ENCODE assay signal across 8 mouse cellular contexts in the genomic region with DNA sequence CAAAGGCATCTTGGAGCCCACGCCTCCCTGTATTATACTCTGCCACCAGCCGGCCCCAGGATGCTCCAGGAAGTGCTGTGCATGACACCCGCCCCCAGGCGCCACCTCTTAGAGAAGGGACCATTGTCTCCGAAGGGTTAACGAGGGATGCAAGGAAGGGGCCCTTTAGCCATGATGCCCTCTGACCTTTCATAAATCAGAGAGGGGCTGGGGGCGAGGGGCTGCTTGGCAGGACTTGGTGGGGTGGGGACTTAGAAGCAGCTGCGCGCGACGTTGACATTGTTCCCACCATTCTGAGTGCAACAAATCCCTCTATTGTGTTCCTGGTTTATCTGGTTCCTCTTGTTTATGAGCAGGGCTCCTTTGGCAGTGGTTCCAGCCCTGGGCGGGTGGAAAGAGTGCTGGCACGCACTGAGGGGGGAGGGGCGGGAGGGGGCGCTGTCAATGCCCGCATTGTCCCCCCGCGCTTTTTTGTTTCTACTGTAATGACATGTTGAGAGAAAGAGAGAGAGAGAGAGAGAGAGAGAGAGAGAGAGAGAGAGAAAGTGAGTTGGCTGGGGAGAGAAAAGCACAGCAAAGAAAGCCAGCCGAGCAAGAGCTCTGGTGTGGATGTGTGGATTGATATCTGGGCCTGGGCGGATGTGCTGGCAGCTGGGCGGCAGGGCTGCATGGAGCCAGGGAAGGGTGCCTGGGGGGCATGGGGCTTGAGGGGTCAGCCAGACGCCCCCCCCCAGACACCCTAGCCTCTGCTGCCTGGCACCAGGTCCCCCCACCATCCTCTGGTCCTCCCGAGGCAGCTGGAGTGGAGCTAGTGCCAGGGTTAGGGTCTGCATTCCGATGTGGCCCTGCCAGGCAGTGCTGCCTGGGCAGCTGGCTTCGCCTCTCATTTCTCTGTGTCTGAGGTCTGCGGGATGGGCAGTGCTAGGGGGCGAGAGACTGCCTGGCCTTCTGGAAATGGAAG. TPM values are rescaled to one million over a fixed set of nuclear protein-coding genes. Genes with fewer than 3 reads are reported as not detected.
DNase-seq lines count a peak whose midpoint lies in the region; ATAC-seq and TF ChIP-seq lines count a peak whose summit lies in the region.

No protein-coding gene starts in this region.

- peaks cover 2% of the 10 kb centered on the region for H3K4me1 ChIP-seq in ES-Bruce4 (ENCODE audit: control insufficient read depth, insufficient read depth, low read length)
- H3K4me1 ChIP-seq in ES-E14 (ENCODE audit: control insufficient read depth in 2 of 2, insufficient read depth in 2 of 2, low read length in 2 of 2, poor library complexity in 1 of 2), result peaks cover 0 to 5% of the 10 kb centered on the region in 2 experiments; a peak in 2 of 4 replicates
- H3K4me1 ChIP-seq in forebrain, embryonic 12.5 days, result peaks cover 33% of the 10 kb centered on the region
- peaks cover 13% of the 10 kb centered on the region for H3K4me1 ChIP-seq in hindbrain, embryonic 16.5 days (ENCODE audit: control insufficient read depth, insufficient read depth, low read depth, low read length)
- peaks cover 7% of the 10 kb centered on the region for H3K4me1 ChIP-seq in lung, embryonic 14.5 days (ENCODE audit: insufficient read depth)

- H3K4me3 ChIP-seq in ES-Bruce4 (ENCODE audit: low read depth, low read length) (peak overlapping the region; percentile 14; the same call in 1 of the 2 replicates), ES-E14 (ENCODE audit: insufficient read depth in 1 of 2, low read depth in 1 of 2, low read length in 2 of 2, poor library complexity in 1 of 2, severe bottlenecking in 1 of 2) (peak overlapping the region; percentile 22 to 33; a peak in 1 of 4 replicates)
- H3K4me3 ChIP-seq in forebrain, embryonic 12.5 days (replicated peaks), result peak overlapping the region; percentile 7; the same call in 1 of the 2 replicates
- H3K4me3 ChIP-seq in hindbrain, embryonic 16.5 days (ENCODE audit: low read length), result peak overlapping the region; percentile 5
- H3K4me3 ChIP-seq in lung, embryonic 14.5 days (ENCODE audit: low read depth, low read length), result no peak overlapping the region

- no peak overlapping the region for H3K27ac ChIP-seq in ES-Bruce4 (ENCODE audit: insufficient read depth, low read length)
- H3K27ac ChIP-seq in ES-E14 (ENCODE audit: insufficient read depth, low read depth, low read length, poor library complexity, severe bottlenecking), result no peak overlapping the region
- H3K27ac ChIP-seq in forebrain, embryonic 12.5 days, result peak overlapping the region; percentile 97
- peak overlapping the region; percentile 92 for H3K27ac ChIP-seq in hindbrain, embryonic 16.5 days (ENCODE audit: low read depth, low read length)
- peak overlapping the region; percentile 70 for H3K27ac ChIP-seq in lung, embryonic 14.5 days (ENCODE audit: low read depth)

- no peak for TF ChIP-seq POLR2A in ES-Bruce4 (IDR thresholded peaks at IDR 0.05; ENCODE audit: insufficient read depth, low read length)

- 12% methylated on average over 26 of the region's 27 CpGs for WGBS in forebrain, embryonic 12.5 days
- WGBS in hindbrain, embryonic 16.5 days, result 17% methylated on average over 26 of the region's 27 CpGs
- 33% methylated on average over 27 of the region's 27 CpGs for WGBS in lung, embryonic 14.5 days

- TF ChIP-seq CTCF in ES-Bruce4 (IDR thresholded peaks at IDR 0.05; ENCODE audit: low read depth, low read length), result no peak
- TF ChIP-seq CTCF in lung, embryonic 14.5 days (IDR thresholded peaks at IDR 0.05; ENCODE audit: low read depth), result no peak

- peak overlapping the region; percentile 42 for H3K4me2 ChIP-seq in forebrain, embryonic 12.5 days
- peak overlapping the region; percentile 41 for H3K4me2 ChIP-seq in hindbrain, embryonic 16.5 days (ENCODE audit: low read length)
- H3K4me2 ChIP-seq in lung, embryonic 14.5 days, result peak overlapping the region; percentile 41

- no peak overlapping the region; the same call in 1 of the 2 replicates for H3K9ac ChIP-seq in ES-Bruce4 (ENCODE audit: low read depth, poor library complexity, severe bottlenecking)
- H3K9ac ChIP-seq in ES-E14 (ENCODE audit: insufficient read depth, low read depth, low read length, poor library complexity, severe bottlenecking), result peak overlapping the region; percentile 4; the same call in 1 of the 2 replicates
- H3K9ac ChIP-seq in forebrain, embryonic 12.5 days, result peak overlapping the region; percentile 49; the same call in 1 of the 2 replicates
- H3K9ac ChIP-seq in hindbrain, embryonic 16.5 days (ENCODE audit: low read depth, low read length), result peak overlapping the region; percentile 55
- peak overlapping the region; percentile 41 for H3K9ac ChIP-seq in lung, embryonic 14.5 days

- H3K9me3 ChIP-seq in ES-Bruce4 (replicated peaks; ENCODE audit: control insufficient read depth, insufficient read depth, low read length, poor library complexity, severe bottlenecking) (no peaks in the 10 kb centered on the region), ES-E14 (ENCODE audit: control insufficient read depth, insufficient read depth, low read depth, low read length) (no peaks in the 10 kb centered on the region)
- no peaks in the 10 kb centered on the region for H3K9me3 ChIP-seq in forebrain, embryonic 12.5 days
- no peaks in the 10 kb centered on the region for H3K9me3 ChIP-seq in hindbrain, embryonic 16.5 days (ENCODE audit: control insufficient read depth, low read length)
- H3K9me3 ChIP-seq in lung, embryonic 14.5 days (ENCODE audit: low read depth, low read length), result no peaks in the 10 kb centered on the region

- no peaks in the 10 kb centered on the region for H3K27me3 ChIP-seq in ES-Bruce4 (ENCODE audit: control insufficient read depth, insufficient read depth, low read length, poor library complexity, severe bottlenecking)
- H3K27me3 ChIP-seq in forebrain, embryonic 12.5 days, result no peaks in the 10 kb centered on the region
- no peaks in the 10 kb centered on the region for H3K27me3 ChIP-seq in hindbrain, embryonic 16.5 days (replicated peaks; ENCODE audit: control insufficient read depth, insufficient read depth, low read length)
- no peaks in the 10 kb centered on the region for H3K27me3 ChIP-seq in lung, embryonic 14.5 days (ENCODE audit: insufficient read depth, low read length)

- H3K36me3 ChIP-seq in ES-Bruce4 (ENCODE audit: control insufficient read depth, insufficient read depth, low read length, poor library complexity, severe bottlenecking) (no peaks in the 10 kb centered on the region), ES-E14 (ENCODE audit: control insufficient read depth, insufficient read depth, low read length, poor library complexity, severe bottlenecking) (no peaks in the 10 kb centered on the region)
- no peaks in the 10 kb centered on the region for H3K36me3 ChIP-seq in forebrain, embryonic 12.5 days (replicated peaks)
- H3K36me3 ChIP-seq in hindbrain, embryonic 16.5 days (ENCODE audit: control insufficient read depth, insufficient read depth, low read length), result no peaks in the 10 kb centered on the region
- no peaks in the 10 kb centered on the region for H3K36me3 ChIP-seq in lung, embryonic 14.5 days (ENCODE audit: insufficient read depth)

- in situ Hi-C loops in ES-E14 (cut with MboI; ENCODE audit: low sequenced_read_pairs in 2 of 2, unreplicated experiment in 2 of 2), result no loop called here

- TF ChIP-seq EP300 in ES-Bruce4 (IDR thresholded peaks at IDR 0.05; ENCODE audit: insufficient read depth, low read depth, low read length), result no peak

- DNase-seq in ES-E14 (ENCODE audit: low read depth, low spot score), result no peak
- peak; percentile 71 for DNase-seq in lung, embryonic 14.5 days
- DNase-seq in retina, embryonic 14.5 days (ENCODE audit: low spot score), result peak; percentile 66
- DNase-seq in thymus, adult 18-20 months, result no peak
- no peak for DNase-seq in gastrocnemius, adult 8-10 months (ENCODE audit: low spot score in 2 of 2)

- peak; percentile 82 for ATAC-seq in forebrain, embryonic 12.5 days (ENCODE audit: low FRiP score)
- ATAC-seq in hindbrain, embryonic 16.5 days, result peak; percentile 92
- peak; percentile 62; the same call in 1 of the 2 replicates for ATAC-seq in lung, embryonic 14.5 days (ENCODE audit: insufficient read depth)

RNA-seq across cellular contexts. Expression of a gene that starts 28.1 kb away (rescaled TPM):
- polyA plus RNA-seq in ES-Bruce4 (2011; ENCODE audit: insufficient read depth, insufficient read length, low read depth, missing spikeins), result 0.43 and 1.4 TPM in 2 replicates
- total RNA-seq in ES-E14 (2012; rRNA removed), result 0.31 and 0.42 TPM in 2 replicates
- 1.5 and 2.4 TPM in 2 replicates for polyA plus RNA-seq in forebrain, embryonic 12.5 days (2016; fragmentation: Nextera tagmentation; extraction: Ambion mirVana)
- polyA plus RNA-seq in hindbrain, embryonic 16.5 days (2015; fragmentation: Nextera tagmentation; extraction: Ambion mirVana), result 9.0 and 9.5 TPM in 2 replicates
- 0.37 and 0.79 TPM in 2 replicates for polyA plus RNA-seq in lung, embryonic 14.5 days (2014; fragmentation: Nextera tagmentation; extraction: Ambion mirVana)
- under 1 TPM; 0.19 to 0.72 (median 0.64) TPM for total RNA-seq in gastrocnemius, adult 8-10 months (2022)

RNA-seq across cellular contexts. Expression of a gene that starts 35.8 kb away (rescaled TPM):
- polyA plus RNA-seq in ES-Bruce4 (2011; ENCODE audit: insufficient read depth, insufficient read length, low read depth, missing spikeins), result 47.8 and 48.0 TPM in 2 replicates
- total RNA-seq in ES-E14 (2012; rRNA removed), result 61.0 and 85.9 TPM in 2 replicates
- polyA plus RNA-seq in forebrain, embryonic 12.5 days (2016; fragmentation: Nextera tagmentation; extraction: Ambion mirVana), result 64.5 and 67.5 TPM in 2 replicates
- polyA plus RNA-seq in hindbrain, embryonic 16.5 days (2015; fragmentation: Nextera tagmentation; extraction: Ambion mirVana), result 99.1 and 100.0 TPM in 2 replicates
- 18.1 and 18.7 TPM in 2 replicates for polyA plus RNA-seq in lung, embryonic 14.5 days (2014; fragmentation: Nextera tagmentation; extraction: Ambion mirVana)
- total RNA-seq in gastrocnemius, adult 8-10 months (2022), result 10 to 100 TPM; 30.0 to 34.8 (median 32.4) TPM

RNA-seq across cellular contexts. Expression of a gene that starts 36.0 kb away (rescaled TPM):
- 1.0 TPM in 2 replicates for polyA plus RNA-seq in ES-Bruce4 (2011; ENCODE audit: insufficient read depth, insufficient read length, low read depth, missing spikeins)
- 0.16 and 0.36 TPM in 2 replicates for total RNA-seq in ES-E14 (2012; rRNA removed)
- polyA plus RNA-seq in forebrain, embryonic 12.5 days (2016; fragmentation: Nextera tagmentation; extraction: Ambion mirVana), result 0.49 and 0.72 TPM in 2 replicates
- 0.87 and 1.1 TPM in 2 replicates for polyA plus RNA-seq in hindbrain, embryonic 16.5 days (2015; fragmentation: Nextera tagmentation; extraction: Ambion mirVana)
- 0.18 and 0.53 TPM in 2 replicates for polyA plus RNA-seq in lung, embryonic 14.5 days (2014; fragmentation: Nextera tagmentation; extraction: Ambion mirVana)
- total RNA-seq in gastrocnemius, adult 8-10 months (2022), result under 1 TPM; 0.24 to 0.72 (median 0.36) TPM

RNA-seq across cellular contexts. Expression of a gene that starts 52.1 kb away (rescaled TPM):
- 1.4 TPM in 2 replicates for polyA plus RNA-seq in ES-Bruce4 (2011; ENCODE audit: insufficient read depth, insufficient read length, low read depth, missing spikeins)
- 1.9 and 2.6 TPM in 2 replicates for total RNA-seq in ES-E14 (2012; rRNA removed)
- polyA plus RNA-seq in forebrain, embryonic 12.5 days (2016; fragmentation: Nextera tagmentation; extraction: Ambion mirVana), result 9.2 and 12.2 TPM in 2 replicates
- polyA plus RNA-seq in hindbrain, embryonic 16.5 days (2015; fragmentation: Nextera tagmentation; extraction: Ambion mirVana), result 18.0 and 20.2 TPM in 2 replicates
- 6.0 and 7.1 TPM in 2 replicates for polyA plus RNA-seq in lung, embryonic 14.5 days (2014; fragmentation: Nextera tagmentation; extraction: Ambion mirVana)
- total RNA-seq in gastrocnemius, adult 8-10 months (2022), result 1 to 10 TPM in 1 of 4 experiments, under 1 TPM in 3; 0.36 to 1.5 (median 0.80) TPM

RNA-seq across cellular contexts. Expression of a gene that starts 52.4 kb away (rescaled TPM):
- 162 and 166 TPM in 2 replicates for polyA plus RNA-seq in ES-Bruce4 (2011; ENCODE audit: insufficient read depth, insufficient read length, low read depth, missing spikeins)
- total RNA-seq in ES-E14 (2012; rRNA removed), result 238 and 318 TPM in 2 replicates
- polyA plus RNA-seq in forebrain, embryonic 12.5 days (2016; fragmentation: Nextera tagmentation; extraction: Ambion mirVana), result 368 and 375 TPM in 2 replicates
- polyA plus RNA-seq in hindbrain, embryonic 16.5 days (2015; fragmentation: Nextera tagmentation; extraction: Ambion mirVana), result 258 and 285 TPM in 2 replicates
- 315 and 325 TPM in 2 replicates for polyA plus RNA-seq in lung, embryonic 14.5 days (2014; fragmentation: Nextera tagmentation; extraction: Ambion mirVana)
- 10 to 100 TPM; 57.8 to 75.3 (median 70.3) TPM for total RNA-seq in gastrocnemius, adult 8-10 months (2022)

Comparison
In these comparisons a context has a peak if more than half of its experiments do, and no peak if none do; other contexts are left out.
1. H3K27ac ChIP-seq: peak in forebrain, embryonic 12.5 days (single experiment), hindbrain, embryonic 16.5 days (single experiment) and lung, embryonic 14.5 days (single experiment); none in ES-Bruce4 (single experiment) and ES-E14 (single experiment).
2. DNase-seq: peak in lung, embryonic 14.5 days (single experiment) and retina, embryonic 14.5 days (single experiment); none in ES-E14 (single experiment), thymus, adult 18-20 months (0 of 2) and gastrocnemius, adult 8-10 months (0 of 2).
3. Peak in every context shown above with its lines, with median percentiles within 50 percentile points of each other: ATAC-seq and H3K4me2 ChIP-seq.